Mouse (Mus musculus) heart, postnatal 25 days (tissue): Measurements from ENCODE around the gene Sec22c. TPM values are rescaled to one million over a fixed set of nuclear protein-coding genes. Genes with fewer than 3 reads are reported as not detected.

ENCODE experiments used
- DNase-seq: peaks from one replicate; pipeline ENCODE4 v3.0.0; 2022; ENCODE audit warnings: low spot score
- intact Hi-C: fragments of 180-260 bp; cut with DNase I; formaldehyde crosslinking; loops from one replicate; pipeline ENCODE4 v1.15.1; 2025
- total RNA-seq, 2 experiments: library from RNA; stranded (reverse); gene quantifications; 2 replicates each; pipeline ENCODE4 v1.2.3; 2021

The Sec22c gene
- total RNA-seq, 2 experiments from 2014 or later, result 4.6 to 6.8 TPM

DNA sequence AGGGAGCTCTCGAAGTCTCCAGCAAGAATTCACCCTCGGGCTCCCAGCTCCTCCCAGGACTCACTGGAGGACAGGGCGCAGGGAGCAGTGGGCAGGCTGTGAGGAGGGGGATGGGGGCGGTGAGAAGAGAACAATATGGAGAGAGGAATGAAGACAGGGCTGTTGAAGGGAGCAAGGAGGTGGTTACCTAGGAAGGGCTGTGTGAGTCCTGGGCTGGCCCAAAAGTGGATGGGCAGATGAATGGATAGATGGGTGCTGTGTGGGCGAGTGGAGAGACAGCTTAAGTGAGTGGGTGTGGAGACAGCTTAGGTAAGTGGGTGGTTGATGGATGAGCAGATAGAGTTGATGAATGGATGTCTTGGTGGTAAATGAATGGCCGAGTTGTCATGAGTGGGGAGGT lies 41.8 kb downstream of the Sec22c start:
- no peak for DNase-seq
- intact Hi-C loops, result no loop called here

DNA sequence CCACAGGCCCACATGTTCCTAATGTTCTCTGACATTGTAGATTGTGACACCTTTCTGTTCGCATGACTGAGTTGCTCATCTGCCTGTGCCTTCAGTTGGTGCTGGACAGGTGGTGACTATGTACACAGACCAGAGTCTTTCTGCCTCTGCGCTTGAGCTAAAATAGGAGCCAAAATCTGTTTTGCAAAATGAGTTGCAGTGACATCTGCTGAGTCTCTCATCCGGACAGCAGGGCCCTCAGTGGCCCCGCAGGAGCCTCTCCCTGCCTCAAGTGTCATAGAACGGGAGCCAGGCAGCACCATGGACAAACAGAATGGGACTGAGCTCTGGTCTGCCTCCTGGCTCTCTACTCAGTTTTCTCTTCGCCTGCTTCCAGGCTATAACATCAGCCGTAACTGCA lies 45.5 kb downstream of the Sec22c start:
- intact Hi-C loops, result no loop called here
- no peak for DNase-seq

DNA sequence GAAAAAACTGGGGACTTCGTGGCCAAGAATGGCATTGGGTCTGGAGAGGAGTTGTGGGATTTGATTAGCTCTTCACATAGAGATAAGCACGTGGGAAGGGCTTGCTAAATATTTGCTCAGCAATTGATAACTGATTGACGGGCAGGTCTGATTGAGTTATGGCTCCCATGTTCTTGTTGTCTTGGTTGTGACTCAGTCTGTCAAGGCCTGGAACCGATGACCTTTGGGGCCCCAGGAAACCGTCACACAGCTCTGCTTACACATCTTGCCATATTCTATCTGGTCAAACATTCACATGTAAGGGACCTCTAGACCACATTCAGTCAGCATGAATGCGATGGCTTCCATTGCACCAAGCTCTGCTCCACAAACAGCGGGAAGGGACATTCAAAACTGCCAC lies 47.0 kb downstream of the Sec22c start:
- DNase-seq, result no peak
- intact Hi-C loops, result no loop called here

DNA sequence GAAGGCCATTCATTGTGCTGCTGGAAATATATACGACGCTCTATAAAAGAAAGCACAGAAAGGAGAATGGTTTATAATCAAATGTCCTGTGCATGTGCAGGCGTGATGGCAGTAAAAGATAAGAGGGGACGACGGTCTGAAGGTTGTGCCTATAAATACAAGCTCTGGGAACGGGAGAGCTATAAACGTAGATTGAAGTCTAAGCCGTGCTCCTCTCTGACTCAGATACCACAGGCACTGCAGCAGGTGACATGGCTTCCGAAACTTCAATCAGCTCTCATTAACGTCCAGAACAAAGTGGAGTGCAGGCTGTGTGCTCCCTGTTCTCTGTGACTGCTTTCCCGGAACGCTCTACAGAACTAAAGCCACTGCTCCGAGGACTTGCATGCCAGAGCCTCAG lies 48.1 kb downstream of the Sec22c start:
- DNase-seq, result no peak
- intact Hi-C loops, result no loop called here

DNA sequence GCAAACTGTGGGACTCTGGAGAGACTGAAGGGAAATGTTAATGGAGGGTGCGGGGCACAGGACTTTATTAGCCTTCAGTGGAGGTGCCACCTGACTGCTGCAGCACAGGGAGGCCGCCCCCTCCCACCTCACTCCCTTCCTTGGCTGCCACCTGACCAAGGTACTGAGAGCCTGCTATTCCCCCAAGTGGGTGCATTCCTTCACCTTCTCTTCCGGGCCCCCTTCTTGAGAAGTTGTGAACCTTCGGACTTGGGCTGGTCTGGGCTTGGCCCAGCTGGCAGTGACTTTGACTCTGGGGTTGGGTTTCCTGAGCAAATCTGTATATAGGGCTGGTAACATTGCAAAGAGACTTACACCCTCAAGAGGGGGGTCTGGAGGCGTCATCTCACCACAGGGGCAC lies 49.0 kb downstream of the Sec22c start:
- intact Hi-C loops, result no loop called here

DNA sequence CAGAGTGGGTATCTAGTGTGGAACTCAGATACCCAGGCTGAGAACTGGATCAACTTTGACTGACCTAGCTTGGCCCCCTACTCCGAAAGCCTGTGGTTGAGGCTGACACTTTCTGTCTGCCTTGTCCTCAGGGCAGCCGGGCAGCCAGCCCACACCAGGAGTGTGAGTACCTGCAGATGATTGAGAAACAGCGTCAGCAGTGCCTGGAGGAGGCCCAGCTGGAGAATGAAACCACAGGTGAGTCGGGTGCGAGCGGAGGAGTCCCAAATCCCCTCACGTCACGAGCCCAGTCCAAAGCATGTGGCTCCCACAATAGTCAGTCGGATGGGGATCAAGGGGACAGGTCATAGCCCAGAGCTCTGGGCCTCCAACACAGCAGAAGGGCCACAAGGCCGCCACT lies 51.6 kb downstream of the Sec22c start:
- no peak for DNase-seq
- intact Hi-C loops, result no loop called here

More for the DNA sequence above, 49.0 kb downstream of the Sec22c start:
- no peak for DNase-seq

DNA sequence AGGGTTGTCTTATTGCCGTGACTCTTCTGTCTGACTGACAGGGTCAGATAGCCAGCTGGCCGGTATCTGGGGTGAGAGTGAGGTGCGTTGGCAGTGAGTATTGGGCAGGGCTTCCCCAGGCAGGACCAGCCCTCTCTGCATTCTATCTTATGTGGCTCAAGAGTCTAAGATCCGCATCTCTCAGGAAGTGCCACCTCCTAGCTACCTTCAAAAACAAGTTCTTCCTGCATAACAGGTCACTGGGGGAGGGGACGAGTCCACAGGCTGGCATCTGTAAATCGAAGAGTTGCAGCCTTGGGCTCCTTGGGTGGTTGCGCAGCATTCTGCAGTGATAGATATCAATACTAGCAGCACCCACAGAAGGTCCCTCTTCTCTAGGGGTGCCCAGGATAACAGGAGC lies 58.3 kb downstream of the Sec22c start:
- intact Hi-C loops, result no loop called here
- DNase-seq, result no peak

DNA sequence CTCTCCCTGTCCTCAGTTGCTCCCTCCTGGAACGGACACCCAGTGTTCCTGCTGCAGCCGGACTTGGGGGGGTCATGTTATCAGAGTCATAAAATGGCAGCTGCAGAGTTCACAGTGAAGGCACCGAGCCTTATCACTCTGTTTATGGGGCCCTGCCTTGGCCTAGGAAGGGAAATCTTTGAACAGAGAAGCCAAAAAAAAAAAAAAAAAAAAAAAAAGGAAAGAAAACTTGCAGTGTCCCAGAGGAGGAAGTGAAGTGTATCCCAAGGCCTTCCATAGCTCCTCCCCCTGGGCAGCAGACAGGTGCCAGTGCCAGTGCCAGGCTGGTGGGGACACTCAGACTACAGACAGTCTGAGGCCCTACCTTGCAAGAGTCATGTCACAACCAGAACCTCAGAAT lies 60.4 kb downstream of the Sec22c start:
- intact Hi-C loops, result loop anchor here (5.0 kb wide), 1 partner anchor 32 kb away; no protein-coding TSS in a partner anchor
- DNase-seq, result no peak

DNA sequence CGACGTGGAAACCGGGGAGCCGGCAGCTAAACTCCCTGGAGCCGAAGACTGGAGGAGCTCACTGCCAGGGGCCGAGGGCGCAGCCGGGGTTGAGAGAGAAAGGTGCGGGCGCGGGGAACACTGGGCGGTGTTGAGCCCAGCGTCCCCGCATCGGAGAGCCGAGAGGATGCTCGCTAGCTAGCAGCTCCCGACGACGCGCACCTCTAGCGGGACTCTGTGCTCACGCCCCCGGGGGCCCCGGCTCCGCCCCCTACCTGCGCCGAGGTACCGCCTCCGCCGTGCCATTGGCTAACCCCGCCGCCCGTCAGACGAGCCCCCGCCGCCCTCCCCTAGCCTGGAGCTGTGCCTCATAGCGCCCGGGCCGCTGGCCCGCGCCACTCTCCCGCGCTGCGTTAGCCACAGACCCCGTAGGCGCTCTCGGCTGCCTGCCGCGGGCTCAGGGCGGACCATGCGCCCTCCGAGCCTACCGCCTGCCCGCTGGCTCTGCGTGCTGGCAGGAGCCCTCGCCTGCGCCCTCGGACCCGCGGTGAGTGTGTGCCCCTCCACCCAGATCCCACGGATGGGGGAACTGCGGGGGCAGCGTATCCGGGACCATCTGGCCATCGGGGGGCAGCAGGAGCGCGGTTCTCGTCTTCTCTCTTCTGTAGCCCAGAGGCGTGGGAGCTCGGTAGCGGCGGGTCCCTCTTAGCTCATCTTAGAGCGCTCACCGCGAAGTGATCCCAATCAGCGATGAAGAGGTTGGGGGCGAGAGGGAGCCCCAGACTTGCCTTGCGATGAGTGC lies 62.7 kb downstream of the Sec22c start, which contains the start of gene Vipr1:
Gene Vipr1, plus strand, starts transcription at position 316 of the 781 bp plus-strand sequence.
- DNase-seq, result no peak
- intact Hi-C loops, result loop anchor here (5.0 kb wide), 1 partner anchor 35 kb away; no protein-coding TSS in a partner anchor

DNA sequence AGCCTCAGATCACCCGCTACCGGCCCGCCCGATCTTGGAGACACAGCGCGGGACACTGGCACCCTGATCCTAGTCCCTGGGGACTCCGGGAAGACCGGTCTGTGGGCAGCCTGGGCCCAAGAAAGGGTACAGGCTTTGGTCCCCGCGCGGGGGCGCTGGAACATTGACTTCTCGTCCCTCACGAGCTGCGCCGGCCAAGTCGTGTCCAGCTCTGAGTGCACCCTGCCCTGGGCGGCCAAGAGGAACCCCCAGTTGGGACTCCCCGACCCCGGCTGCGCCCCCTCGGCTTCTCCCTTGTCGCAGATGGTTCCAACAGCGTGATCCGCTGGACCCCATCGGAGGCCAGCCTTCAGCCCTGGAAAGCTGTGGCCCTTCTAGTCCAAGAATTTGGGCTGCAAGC lies 63.3 kb downstream of the Sec22c start, which contains the start of gene Lyzl4:
Gene Lyzl4, minus strand, starts transcription at position 96 of the 400 bp plus-strand sequence.
- intact Hi-C loops, result loop anchor here (5.0 kb wide), 1 partner anchor 35 kb away; no protein-coding TSS in a partner anchor
- DNase-seq, result peak; percentile 57

DNA sequence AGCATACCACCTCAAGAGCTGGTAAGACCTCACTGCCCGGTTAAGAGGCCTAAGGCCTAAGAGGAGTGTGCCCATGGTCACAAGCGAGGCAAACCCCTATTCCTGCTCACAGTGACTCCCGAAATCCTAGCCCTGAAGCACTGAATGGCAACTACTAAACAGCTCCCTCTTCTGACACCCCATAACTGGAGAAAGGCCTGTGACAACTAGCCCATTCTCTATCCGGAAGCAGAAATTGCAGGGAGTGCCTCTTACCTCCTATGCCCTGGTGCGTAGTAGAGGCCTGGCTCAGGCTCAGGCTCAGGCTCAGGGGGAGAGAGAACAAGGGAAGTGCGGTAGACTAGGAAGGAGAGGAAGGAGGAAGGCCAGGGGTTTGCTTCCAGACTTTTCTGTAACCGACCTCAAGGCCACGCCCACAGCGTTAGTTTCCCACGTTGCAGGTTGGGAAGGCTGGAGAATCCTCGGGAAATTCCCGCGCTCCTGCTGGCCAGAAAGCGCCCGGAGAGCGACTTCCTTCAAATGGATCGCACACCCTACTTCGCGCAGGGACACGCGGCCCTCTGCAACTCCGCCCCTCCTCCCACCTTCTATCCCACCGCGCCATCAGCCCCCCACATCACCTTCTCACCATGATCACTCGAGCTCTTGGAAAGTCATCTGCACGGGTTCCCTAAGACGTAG lies 63.9 kb downstream of the Sec22c start:
- no peak for DNase-seq
- intact Hi-C loops, result loop anchor here (5.0 kb wide), 1 partner anchor 36 kb away; no protein-coding TSS in a partner anchor

DNA sequence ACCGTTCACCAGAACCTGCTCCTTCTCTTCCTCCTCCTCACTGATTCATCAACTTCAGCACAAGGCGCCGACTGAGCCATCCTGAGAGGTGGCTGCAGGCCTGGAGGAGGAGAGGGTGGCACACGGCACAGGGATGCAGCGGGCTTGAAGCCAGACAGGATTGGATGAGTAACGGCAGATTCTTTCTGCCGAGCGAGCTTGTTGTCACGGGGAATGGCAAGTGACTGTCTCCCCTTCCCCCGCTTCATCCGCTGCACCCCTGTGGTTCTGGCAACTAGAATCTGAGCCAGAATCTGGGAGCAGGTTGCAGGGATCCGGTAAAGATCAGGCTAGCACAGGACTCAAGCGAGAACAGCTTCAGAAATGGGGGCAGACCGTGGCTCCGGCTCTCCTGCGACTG lies 65.5 kb downstream of the Sec22c start:
- DNase-seq, result no peak
- intact Hi-C loops, result loop anchor here (5.0 kb wide), 1 partner anchor 38 kb away; no protein-coding TSS in a partner anchor

DNA sequence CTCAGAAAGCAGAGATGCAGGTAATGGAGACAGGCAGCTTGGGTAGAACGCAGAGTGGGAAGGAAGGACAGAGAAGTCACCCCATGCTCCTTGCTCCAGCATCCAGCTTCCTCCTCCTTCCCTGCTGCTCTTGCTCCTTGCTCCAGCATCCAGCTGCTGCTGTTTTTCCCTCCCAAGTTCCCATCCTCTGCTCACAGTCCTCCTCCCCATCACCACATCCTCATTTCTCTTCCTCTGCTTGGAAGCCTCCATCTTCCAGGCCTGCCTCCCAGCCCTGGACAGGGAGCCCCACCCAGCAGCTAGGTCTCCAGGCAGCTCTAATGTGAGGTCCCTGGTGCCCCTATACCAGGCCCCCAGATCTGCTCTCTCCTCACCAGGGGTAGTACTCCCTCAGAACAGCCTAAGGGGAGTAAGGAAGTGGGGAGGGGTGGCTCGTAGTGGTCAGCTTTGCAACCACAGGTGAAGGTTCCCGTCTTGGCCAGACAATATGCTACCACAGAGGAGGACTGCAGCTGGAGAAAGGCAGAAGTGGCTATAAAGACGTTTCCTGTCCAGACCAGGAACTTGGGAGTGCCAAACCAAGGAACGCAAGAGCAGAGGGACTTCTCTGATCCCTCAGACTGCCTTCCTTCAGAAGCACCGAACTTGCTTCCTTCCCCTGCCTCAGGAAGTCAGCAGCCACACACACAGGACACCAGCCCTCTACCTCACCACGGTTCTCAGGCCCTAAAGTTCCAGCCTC lies 69.3 kb downstream of the Sec22c start:
- intact Hi-C loops, result no loop called here
- DNase-seq, result no peak

DNA sequence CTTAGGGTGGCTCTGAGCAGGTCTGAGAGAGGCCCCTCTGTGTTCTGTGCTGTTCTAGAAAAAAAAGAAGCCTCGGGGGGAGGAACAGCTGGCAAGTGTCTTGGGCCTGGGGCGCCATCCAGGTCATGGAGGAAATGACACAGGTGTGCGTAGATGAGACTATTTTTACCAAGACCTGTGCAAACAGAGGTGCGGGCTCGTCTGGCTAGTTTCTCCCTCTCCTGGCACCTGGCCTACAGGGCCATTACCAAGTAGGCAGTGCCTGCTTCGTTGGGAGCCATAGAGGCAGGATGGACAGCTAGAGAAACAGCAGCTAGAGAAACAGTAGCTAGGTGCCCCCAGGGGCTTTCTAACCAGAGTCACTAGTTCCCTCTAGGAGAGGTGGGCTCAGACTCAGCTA lies 72.0 kb downstream of the Sec22c start:
- no peak for DNase-seq
- intact Hi-C loops, result no loop called here

DNA sequence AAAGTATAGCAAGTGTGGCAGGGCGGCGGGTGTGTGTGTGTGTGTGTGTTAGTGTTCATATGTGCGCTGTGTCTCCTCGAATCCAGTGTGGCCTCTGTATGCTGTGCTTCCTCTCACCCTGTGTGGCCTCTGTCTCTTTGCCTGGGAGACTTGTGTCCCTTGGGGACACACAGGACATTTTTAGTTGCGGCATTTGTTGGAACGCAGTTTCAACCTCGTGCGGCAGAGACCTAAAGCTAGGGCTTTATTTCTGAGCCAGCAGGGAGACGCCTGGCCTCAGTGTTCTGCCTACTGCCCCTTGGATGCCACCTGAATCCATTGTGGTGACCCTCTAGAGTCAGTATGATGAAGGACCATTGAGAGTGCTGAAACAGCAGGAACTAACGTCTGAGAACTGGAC lies 72.4 kb downstream of the Sec22c start:
- no peak for DNase-seq
- intact Hi-C loops, result no loop called here

DNA sequence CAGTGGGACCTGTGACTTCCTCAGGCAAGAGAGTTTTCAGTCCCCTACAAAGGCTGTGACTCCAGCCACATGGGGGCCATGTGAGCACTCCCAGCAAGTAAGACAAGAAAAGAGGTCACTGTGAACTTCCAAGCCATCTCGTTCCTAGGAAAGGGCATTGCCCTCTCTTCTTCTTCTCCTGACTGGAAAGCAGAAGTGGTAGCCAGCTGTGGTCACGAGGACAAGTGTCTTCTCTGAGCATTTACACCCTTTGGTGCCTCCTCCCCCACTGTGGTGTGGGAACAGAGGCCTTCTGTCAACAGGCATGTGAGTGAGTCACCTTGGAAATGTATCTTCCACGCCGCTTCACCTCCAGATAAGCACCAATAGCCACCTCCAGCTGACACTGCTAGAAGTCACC lies 73.3 kb downstream of the Sec22c start:
- no peak for DNase-seq
- intact Hi-C loops, result no loop called here

DNA sequence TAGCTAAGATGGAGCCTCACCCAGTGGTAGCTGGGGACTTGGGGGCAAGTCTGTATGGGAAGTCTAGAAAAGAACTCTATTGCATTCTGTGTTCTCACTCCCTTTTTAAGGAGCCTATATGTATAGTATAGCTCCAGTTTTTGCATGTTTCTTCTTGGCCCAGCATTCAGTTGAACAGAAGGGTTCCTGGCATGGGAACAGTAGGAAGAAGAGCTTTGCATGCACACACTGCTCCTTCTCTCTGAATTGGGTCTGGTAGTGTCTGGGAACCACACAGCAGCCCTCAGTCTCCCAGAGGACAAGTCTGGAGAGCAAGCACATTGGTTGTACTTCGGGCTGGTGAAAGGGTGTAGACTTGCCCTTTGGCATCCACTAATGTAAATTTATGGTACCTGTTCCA lies 74.7 kb downstream of the Sec22c start:
- intact Hi-C loops, result no loop called here
- no peak for DNase-seq
